Comparison of ENCODE assay signal across 8 mouse cellular contexts in the genomic region with DNA sequence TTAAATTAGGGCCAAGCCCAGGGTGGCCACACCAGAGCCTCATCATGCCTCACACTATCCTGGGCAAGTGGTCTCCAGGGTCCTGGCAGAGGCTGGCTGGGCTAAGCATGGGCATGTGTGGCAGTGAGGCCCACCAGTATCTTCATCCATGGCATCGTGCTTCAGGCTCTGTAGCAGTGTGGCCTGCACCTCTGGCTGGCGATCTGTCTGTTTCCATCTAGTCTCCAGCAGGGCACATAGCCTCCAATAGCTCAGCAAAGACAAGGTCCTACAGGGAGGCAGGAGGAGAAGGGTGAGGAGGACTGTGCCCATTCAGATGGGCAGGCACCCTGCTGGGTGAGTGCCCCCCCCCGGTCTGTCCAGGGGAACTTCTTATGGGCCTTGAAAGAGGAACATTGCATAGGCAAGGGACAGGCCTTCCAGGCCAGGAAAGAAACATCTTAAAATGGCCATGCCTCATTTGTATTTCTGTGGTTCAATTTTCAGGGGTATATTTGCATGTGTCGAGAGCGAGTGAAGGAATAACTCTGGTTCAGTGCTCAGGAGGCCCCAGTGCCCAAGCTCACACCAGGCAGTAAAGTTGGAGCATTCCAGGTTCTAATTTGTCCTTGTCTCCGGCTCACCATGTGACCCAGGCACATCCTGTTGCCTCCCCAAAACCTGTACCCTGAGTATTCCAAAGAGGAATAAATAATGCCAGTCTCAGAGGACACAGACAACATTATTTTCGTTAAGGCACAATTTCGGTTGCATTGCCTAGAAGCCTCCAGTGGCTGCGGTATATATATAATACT.
A peak's percentile ranks its signal among the peaks of the same experiment; 100 is the strongest.
DNase-seq lines count a peak whose midpoint lies in the region; ATAC-seq and TF ChIP-seq lines count a peak whose summit lies in the region.

No protein-coding gene starts in this region.

- no peak for DNase-seq in embryonic facial prominence, embryonic 10.5 days (ENCODE audit: low spot score)
- no peak for DNase-seq in liver, adult 2 months (ENCODE audit: extremely low read depth, low read depth, low spot score)
- no peak for DNase-seq in liver, embryonic 11.5 days (ENCODE audit: low spot score)
- DNase-seq in hindbrain, embryonic 14.5 days (ENCODE audit: low spot score), result no peak
- no peak for DNase-seq in ovary, postnatal 10 days (ENCODE audit: low spot score)
- DNase-seq in thymus, postnatal 36 days, result no peak

- H3K4me3 ChIP-seq in embryonic facial prominence, embryonic 12.5 days, result peak overlapping the region; percentile 16; the same call in 1 of the 2 replicates
- no peak overlapping the region for H3K4me3 ChIP-seq in embryonic facial prominence, embryonic 10.5 days
- peak overlapping the region; percentile 45; the same call in 1 of the 2 replicates for H3K4me3 ChIP-seq in liver, adult 2 months (ENCODE audit: insufficient read depth, low read depth, low read length)
- no peak overlapping the region for H3K4me3 ChIP-seq in liver, embryonic 11.5 days (ENCODE audit: low read depth, low read length)
- peak overlapping the region; percentile 89 for H3K4me3 ChIP-seq in hindbrain, embryonic 14.5 days (replicated peaks; ENCODE audit: low read length)
- peak overlapping the region; percentile 98 for H3K4me3 ChIP-seq in neural tube, embryonic 14.5 days (ENCODE audit: low read depth, low read length)

- peaks cover 17% of the 10 kb centered on the region; the same call in 1 of the 2 replicates for H3K4me1 ChIP-seq in embryonic facial prominence, embryonic 12.5 days
- H3K4me1 ChIP-seq in embryonic facial prominence, embryonic 10.5 days, result peaks cover 22% of the 10 kb centered on the region
- H3K4me1 ChIP-seq in liver, adult 2 months (ENCODE audit: control insufficient read depth, insufficient read depth, low read length), result peaks cover 40% of the 10 kb centered on the region
- H3K4me1 ChIP-seq in liver, embryonic 11.5 days (replicated peaks; ENCODE audit: control insufficient read depth, insufficient read depth, low read length), result peaks cover 6% of the 10 kb centered on the region; the same call in 1 of the 2 replicates
- H3K4me1 ChIP-seq in hindbrain, embryonic 14.5 days (replicated peaks; ENCODE audit: control insufficient read depth, insufficient read depth, low read length), result peaks cover 57% of the 10 kb centered on the region
- H3K4me1 ChIP-seq in neural tube, embryonic 14.5 days (ENCODE audit: control insufficient read depth, insufficient read depth, low read length), result peaks cover 56% of the 10 kb centered on the region

- WGBS in embryonic facial prominence, embryonic 12.5 days, result 88% methylated on average over 9 of the region's 9 CpGs
- WGBS in embryonic facial prominence, embryonic 10.5 days, result 83% methylated on average over 9 of the region's 9 CpGs
- WGBS in liver, adult 2 months, result 56% methylated on average over 9 of the region's 9 CpGs
- WGBS in liver, embryonic 11.5 days, result 82% methylated on average over 9 of the region's 9 CpGs
- 68% methylated on average over 9 of the region's 9 CpGs for whole genome bisulfite sequencing in hindbrain, embryonic 14.5 days
- WGBS in neural tube, embryonic 14.5 days, result 54% methylated on average over 9 of the region's 9 CpGs

- TF ChIP-seq POLR2A in liver, adult 2 months (IDR thresholded peaks at IDR 0.05; ENCODE audit: extremely low read depth, insufficient read depth, low read length), result no peak

- ATAC-seq in embryonic facial prominence, embryonic 12.5 days (ENCODE audit: insufficient number of reproducible peaks, insufficient read depth, low FRiP score, low TSS enrichment), result no peak
- ATAC-seq in liver, embryonic 11.5 days (replicated peaks; ENCODE audit: low FRiP score), result no peak
- ATAC-seq in hindbrain, embryonic 14.5 days (ENCODE audit: low FRiP score), result no peak
- ATAC-seq in neural tube, embryonic 14.5 days (ENCODE audit: low read depth), result no peak

- no peak for TF ChIP-seq CTCF in liver, adult 2 months (IDR thresholded peaks at IDR 0.05; ENCODE audit: low read depth, low read length)

- H3K36me3 ChIP-seq in embryonic facial prominence, embryonic 12.5 days, result no peaks in the 10 kb centered on the region
- H3K36me3 ChIP-seq in embryonic facial prominence, embryonic 10.5 days (replicated peaks), result no peaks in the 10 kb centered on the region
- no peaks in the 10 kb centered on the region for H3K36me3 ChIP-seq in liver, adult 2 months (ENCODE audit: control insufficient read depth, insufficient read depth, low read length)
- no peaks in the 10 kb centered on the region for H3K36me3 ChIP-seq in liver, embryonic 11.5 days (ENCODE audit: control insufficient read depth, insufficient read depth, low read length)
- H3K36me3 ChIP-seq in hindbrain, embryonic 14.5 days (replicated peaks; ENCODE audit: control insufficient read depth, insufficient read depth), result peaks cover 29% of the 10 kb centered on the region
- 0 out of 2 replicates have a peak, but pooled peaks cover 5% of the 10 kb centered on the region for H3K36me3 ChIP-seq in neural tube, embryonic 14.5 days (ENCODE audit: control insufficient read depth, insufficient read depth, low read length)

- H3K9ac ChIP-seq in embryonic facial prominence, embryonic 12.5 days, result no peak overlapping the region
- peak overlapping the region; percentile 65 for H3K9ac ChIP-seq in liver, adult 2 months (ENCODE audit: low read depth, low read length)
- H3K9ac ChIP-seq in liver, embryonic 11.5 days (ENCODE audit: low read depth, low read length), result no peak overlapping the region
- H3K9ac ChIP-seq in hindbrain, embryonic 14.5 days, result peak overlapping the region; percentile 97
- H3K9ac ChIP-seq in neural tube, embryonic 14.5 days (replicated peaks; ENCODE audit: low read depth, low read length), result peak overlapping the region; percentile 99

- H3K27me3 ChIP-seq in embryonic facial prominence, embryonic 12.5 days, result peaks cover 76% of the 10 kb centered on the region
- H3K27me3 ChIP-seq in embryonic facial prominence, embryonic 10.5 days (replicated peaks; ENCODE audit: low read depth, poor library complexity, severe bottlenecking), result peaks cover 99% of the 10 kb centered on the region
- no peaks in the 10 kb centered on the region for H3K27me3 ChIP-seq in liver, adult 2 months (ENCODE audit: control insufficient read depth, insufficient read depth, low read length)
- H3K27me3 ChIP-seq in liver, embryonic 11.5 days (replicated peaks; ENCODE audit: control insufficient read depth, insufficient read depth, low read length), result peaks cover 87% of the 10 kb centered on the region
- H3K27me3 ChIP-seq in hindbrain, embryonic 14.5 days (ENCODE audit: control insufficient read depth, insufficient read depth, low read length), result peaks cover 16% of the 10 kb centered on the region; the same call in 1 of the 2 replicates
- no peaks in the 10 kb centered on the region; the same call in 1 of the 2 replicates for H3K27me3 ChIP-seq in neural tube, embryonic 14.5 days (ENCODE audit: control insufficient read depth, insufficient read depth, low read length)

- H3K79me2 ChIP-seq in liver, adult 2 months (ENCODE audit: control insufficient read depth, insufficient read depth, low read length), result peaks cover 53% of the 10 kb centered on the region

- no peak overlapping the region; the same call in 1 of the 2 replicates for H3K4me2 ChIP-seq in embryonic facial prominence, embryonic 12.5 days (replicated peaks)
- no peak overlapping the region for H3K4me2 ChIP-seq in liver, embryonic 11.5 days
- peak overlapping the region; percentile 80 for H3K4me2 ChIP-seq in hindbrain, embryonic 14.5 days (replicated peaks)
- H3K4me2 ChIP-seq in neural tube, embryonic 14.5 days (ENCODE audit: low read depth, low read length), result peak overlapping the region; percentile 87

- no peaks in the 10 kb centered on the region for H3K9me3 ChIP-seq in embryonic facial prominence, embryonic 12.5 days
- H3K9me3 ChIP-seq in embryonic facial prominence, embryonic 10.5 days, result no peaks in the 10 kb centered on the region
- no peaks in the 10 kb centered on the region for H3K9me3 ChIP-seq in liver, embryonic 11.5 days (ENCODE audit: control insufficient read depth, low read length)
- H3K9me3 ChIP-seq in hindbrain, embryonic 14.5 days (ENCODE audit: control insufficient read depth, low read length), result no peaks in the 10 kb centered on the region
- no peaks in the 10 kb centered on the region for H3K9me3 ChIP-seq in neural tube, embryonic 14.5 days (ENCODE audit: control insufficient read depth, low read length)

- H3K27ac ChIP-seq in embryonic facial prominence, embryonic 12.5 days, result no peak overlapping the region
- H3K27ac ChIP-seq in embryonic facial prominence, embryonic 10.5 days (replicated peaks), result no peak overlapping the region
- peak overlapping the region; percentile 34 for H3K27ac ChIP-seq in liver, adult 2 months (replicated peaks; ENCODE audit: insufficient read depth, low read depth, low read length)
- H3K27ac ChIP-seq in liver, embryonic 11.5 days (ENCODE audit: low read depth, low read length), result no peak overlapping the region
- H3K27ac ChIP-seq in hindbrain, embryonic 14.5 days, result peak overlapping the region; percentile 68
- H3K27ac ChIP-seq in neural tube, embryonic 14.5 days (ENCODE audit: low read depth, low read length), result peak overlapping the region; percentile 60

Comparison
In these comparisons a context has a peak if more than half of its experiments do, and no peak if none do; other contexts are left out.
1. H3K27ac ChIP-seq: peak in liver, adult 2 months (single experiment), hindbrain, embryonic 14.5 days (single experiment) and neural tube, embryonic 14.5 days (single experiment); none in embryonic facial prominence, embryonic 12.5 days (single experiment), embryonic facial prominence, embryonic 10.5 days (single experiment) and liver, embryonic 11.5 days (single experiment).
2. H3K4me3 ChIP-seq: peak in embryonic facial prominence, embryonic 12.5 days (single experiment), liver, adult 2 months (single experiment), hindbrain, embryonic 14.5 days (single experiment) and neural tube, embryonic 14.5 days (single experiment); none in embryonic facial prominence, embryonic 10.5 days (single experiment) and liver, embryonic 11.5 days (single experiment).
3. H3K9ac ChIP-seq: peak in liver, adult 2 months (single experiment), hindbrain, embryonic 14.5 days (single experiment) and neural tube, embryonic 14.5 days (single experiment); none in embryonic facial prominence, embryonic 12.5 days (single experiment) and liver, embryonic 11.5 days (single experiment).
4. H3K4me2 ChIP-seq: peak in hindbrain, embryonic 14.5 days (single experiment) and neural tube, embryonic 14.5 days (single experiment); none in embryonic facial prominence, embryonic 12.5 days (single experiment) and liver, embryonic 11.5 days (single experiment).